Mouse (Mus musculus) ovary, adult 2 months (tissue): ENCODE measurements around the gene Slc22a3. TPM values are rescaled to one million over a fixed set of nuclear protein-coding genes. Genes with fewer than 3 reads are reported as not detected.

Source experiments
- polyA plus RNA-seq: library from polyadenylated mRNA; depleted of rRNA; stranded (reverse); fragments of >200 nt; gene quantifications from 2 replicates; pipeline ENCODE4 v1.2.3, GENCODE M21; 2012; rRNA removed

Slc22a3 gene
- polyA plus RNA-seq: 15.7 and 17.5 TPM in 2 replicates

DNA sequence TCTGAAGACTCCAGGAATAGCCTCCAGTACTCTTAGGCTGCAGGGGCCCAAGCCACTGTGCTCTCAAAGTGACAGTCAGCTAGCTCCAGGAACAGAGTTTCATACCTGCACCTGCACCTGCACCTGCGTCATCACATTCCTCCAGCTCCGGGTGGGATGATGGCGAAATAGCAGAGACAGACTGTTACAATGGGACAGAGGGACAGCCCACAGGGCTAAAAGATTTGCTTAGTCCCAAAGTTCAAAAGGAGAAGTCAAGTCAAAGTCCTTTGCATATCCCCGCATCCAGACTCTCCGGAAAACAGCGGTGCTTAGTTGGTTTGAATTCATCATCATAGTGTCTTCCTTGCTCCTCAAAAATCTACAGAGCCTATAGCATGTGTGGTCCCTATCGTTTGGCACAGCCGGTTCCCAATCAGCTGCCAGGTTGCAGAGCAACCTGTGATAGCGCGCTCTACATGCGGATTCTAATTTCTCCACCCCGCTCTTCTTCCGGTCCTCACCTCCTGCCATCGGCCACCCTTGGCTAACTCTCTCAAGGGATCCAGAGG is at the start of gene Slc22a3:
Gene Slc22a3 (minus strand): TSS at position 51 of the 551 bp plus-strand sequence.

GRCm38 (mm10) chr17:12377981-12378705 is 129.4 kb downstream of the Slc22a3 start, which contains the start of gene Plg:
Plg (plus strand) TSS chr17:12378608.

Other genes starting within 250 kb of the Slc22a3 start
- 84.9 and 104 TPM in 2 replicates for gene Map3k4, start 188.9 kb downstream of the Slc22a3 start, polyA plus RNA-seq
- gene Plg, start 129.1 kb downstream of the Slc22a3 start, polyA plus RNA-seq: 0.11 and 0.85 TPM in 2 replicates
- 0.06 and 0.17 TPM in 2 replicates for gene Slc22a2, start 76.4 kb upstream of the Slc22a3 start, polyA plus RNA-seq
- gene Slc22a1, start 168.1 kb upstream of the Slc22a3 start, polyA plus RNA-seq: 0.55 and 0.64 TPM in 2 replicates